Mouse (Mus musculus) forebrain, embryonic 12.5 days (tissue): ENCODE measurements around the gene Hoxd4. TPM values are rescaled to one million over a fixed set of nuclear protein-coding genes. Genes with fewer than 3 reads are reported as not detected.

Experiments used
- ATAC-seq: fragments of 200-750 bp; cut with Nextera tagmentation; 2 replicates; pipeline ENCODE4 v1.8.0; 2017; ENCODE audit warnings: moderate TSS enrichment; ENCODE audit not compliant: low FRiP score
- H3K27ac ChIP-seq: fragments of 300-500 bp; sonication (generic); 2 replicates; pipeline ENCODE4 v1.5.1; 2016; ENCODE audit warnings: mild to moderate bottlenecking
- H3K27me3 ChIP-seq: fragments of 300-500 bp; sonication (generic); 2 replicates; pipeline ENCODE4 v1.6.1; 2016; ENCODE audit warnings: mild to moderate bottlenecking
- H3K36me3 ChIP-seq: fragments of 300-500 bp; sonication (generic); replicated peaks from 2 replicates; pipeline ENCODE4 v1.6.1; 2016; ENCODE audit warnings: mild to moderate bottlenecking
- H3K4me1 ChIP-seq: fragments of 300-500 bp; sonication (generic); 2 replicates; pipeline ENCODE4 v1.6.1; 2016
- H3K4me2 ChIP-seq: fragments of 300-500 bp; sonication (generic); 2 replicates; pipeline ENCODE4 v1.6.1; 2016; ENCODE audit warnings: mild to moderate bottlenecking, moderate library complexity
- H3K4me3 ChIP-seq: fragments of 300-500 bp; sonication (generic); replicated peaks from 2 replicates; pipeline ENCODE4 v1.5.1; 2016; ENCODE audit warnings: mild to moderate bottlenecking
- H3K9ac ChIP-seq: fragments of 300-500 bp; sonication (generic); 2 replicates; pipeline ENCODE4 v1.6.1; 2016; ENCODE audit warnings: mild to moderate bottlenecking
- H3K9me3 ChIP-seq: fragments of 300-500 bp; sonication (generic); 2 replicates; pipeline ENCODE4 v1.6.1; 2016
- WGBS: fragments of 180-500 bp; shearing (Covaris S2); methylation state at CpG from one replicate; pipeline ENCODE4 v1.1.7; 2016; 5-methylcytosine and 5-hydroxymethylcytosine counted together
- polyA plus RNA-seq: library from polyadenylated mRNA; unstranded; fragments of >200 nt; fragmentation: Nextera tagmentation; extraction: Ambion mirVana; gene quantifications from 2 replicates; pipeline ENCODE4 v1.2.1, GENCODE M21; 2016

Hoxd4 gene
- polyA plus RNA-seq, 1 experiment from 2014 or later, result not detected

DNA sequence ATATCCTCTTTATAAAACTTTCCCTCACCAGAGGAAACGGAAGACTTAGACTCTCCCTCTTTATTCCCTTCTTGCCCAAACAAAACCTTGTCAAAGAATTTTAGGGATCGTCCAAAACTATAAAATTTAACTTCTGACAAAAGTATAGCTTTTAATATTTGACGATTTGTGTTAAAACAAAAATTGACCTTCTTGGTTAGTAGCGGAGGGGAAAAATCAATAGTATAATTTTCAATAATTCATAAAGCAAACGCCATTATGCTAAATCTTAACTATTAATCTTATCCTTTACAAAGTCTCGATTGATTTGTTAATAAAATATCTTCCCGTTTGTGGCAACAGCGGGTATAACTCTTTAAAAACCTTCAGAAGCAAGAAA is 21.4 kb upstream of the Hoxd4 start:
- H3K36me3 ChIP-seq, result no peaks in the 10 kb centered on the region
- H3K27me3 ChIP-seq, result peaks cover 87% of the 10 kb centered on the region
- 11% methylated on average over 8 of the region's 8 CpGs for WGBS
- peaks cover 4% of the 10 kb centered on the region; the same call in 1 of the 2 replicates for H3K4me1 ChIP-seq
- no peak overlapping the region for H3K4me2 ChIP-seq
- H3K9me3 ChIP-seq, result no peaks in the 10 kb centered on the region
- H3K4me3 ChIP-seq, result no peak overlapping the region
- no peak overlapping the region for H3K27ac ChIP-seq
- H3K9ac ChIP-seq, result no peak overlapping the region
- ATAC-seq, result no peak

DNA sequence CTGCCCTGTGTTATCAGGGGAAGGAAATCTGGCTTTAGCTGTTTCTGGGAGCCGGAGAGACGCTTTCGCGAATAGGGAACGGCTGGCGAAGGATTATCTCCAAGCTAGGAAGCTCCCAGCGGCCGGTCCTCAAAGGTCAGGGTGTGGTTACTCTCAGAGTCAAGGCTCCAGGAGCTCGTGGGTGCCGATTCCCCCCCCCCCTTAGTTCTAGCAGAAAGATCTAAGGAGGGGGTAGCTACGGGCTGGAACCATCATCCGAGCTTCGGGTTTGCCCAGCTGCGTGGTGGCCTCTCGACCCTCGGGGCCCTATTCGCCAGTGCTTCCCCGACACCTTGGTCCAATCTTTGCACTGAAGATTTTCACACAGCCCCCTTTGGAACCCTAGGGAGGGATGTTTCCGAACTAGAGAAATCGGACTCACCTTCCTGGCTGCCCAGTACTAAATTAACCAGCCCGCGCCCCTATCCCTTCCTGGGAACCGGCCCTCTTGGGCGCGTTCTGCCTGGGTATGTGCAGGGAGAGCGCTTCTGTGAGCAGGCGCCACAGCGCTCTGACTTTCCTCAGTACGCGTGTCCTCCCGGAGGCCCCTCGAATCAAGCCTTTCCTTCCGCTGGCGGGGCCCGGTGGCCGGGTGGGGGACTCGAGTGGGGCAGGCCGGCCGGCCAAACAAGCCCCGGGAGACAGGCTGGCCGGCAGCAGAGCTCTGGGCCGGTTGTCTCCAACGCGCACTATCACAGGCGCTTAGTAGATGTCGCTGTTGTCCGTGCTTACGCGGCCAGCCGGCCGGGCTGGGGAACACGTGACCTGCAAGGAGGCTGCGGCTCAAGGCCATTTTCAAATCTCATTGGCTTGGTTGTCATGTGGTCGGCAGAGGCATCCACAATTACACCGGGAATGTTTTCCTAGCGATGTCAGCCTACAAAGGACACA is 20.4 kb upstream of the Hoxd4 start, which contains the start of gene Hoxd10:
TSS of gene Hoxd10 (plus strand) at position 903 of the 930 bp plus-strand sequence.
- H3K27me3 ChIP-seq, result peaks cover 91% of the 10 kb centered on the region
- H3K36me3 ChIP-seq, result no peaks in the 10 kb centered on the region
- H3K4me1 ChIP-seq, result peaks cover 4% of the 10 kb centered on the region; the same call in 1 of the 2 replicates
- peak; percentile 63; the same call in 1 of the 2 replicates for ATAC-seq
- H3K9ac ChIP-seq, result no peak within 1 kb of the TSS
- 0 out of 2 replicates have a peak within 1 kb of the TSS, but pooled peaks have one; percentile 14 for H3K4me3 ChIP-seq
- 0 out of 2 replicates have a peak within 1 kb of the TSS, but pooled peaks have one; percentile 24 for H3K4me2 ChIP-seq
- WGBS, result under 1% methylated on average over 56 of the region's 56 CpGs
- H3K27ac ChIP-seq, result no peak within 1 kb of the TSS
- no peaks in the 10 kb centered on the region for H3K9me3 ChIP-seq

DNA sequence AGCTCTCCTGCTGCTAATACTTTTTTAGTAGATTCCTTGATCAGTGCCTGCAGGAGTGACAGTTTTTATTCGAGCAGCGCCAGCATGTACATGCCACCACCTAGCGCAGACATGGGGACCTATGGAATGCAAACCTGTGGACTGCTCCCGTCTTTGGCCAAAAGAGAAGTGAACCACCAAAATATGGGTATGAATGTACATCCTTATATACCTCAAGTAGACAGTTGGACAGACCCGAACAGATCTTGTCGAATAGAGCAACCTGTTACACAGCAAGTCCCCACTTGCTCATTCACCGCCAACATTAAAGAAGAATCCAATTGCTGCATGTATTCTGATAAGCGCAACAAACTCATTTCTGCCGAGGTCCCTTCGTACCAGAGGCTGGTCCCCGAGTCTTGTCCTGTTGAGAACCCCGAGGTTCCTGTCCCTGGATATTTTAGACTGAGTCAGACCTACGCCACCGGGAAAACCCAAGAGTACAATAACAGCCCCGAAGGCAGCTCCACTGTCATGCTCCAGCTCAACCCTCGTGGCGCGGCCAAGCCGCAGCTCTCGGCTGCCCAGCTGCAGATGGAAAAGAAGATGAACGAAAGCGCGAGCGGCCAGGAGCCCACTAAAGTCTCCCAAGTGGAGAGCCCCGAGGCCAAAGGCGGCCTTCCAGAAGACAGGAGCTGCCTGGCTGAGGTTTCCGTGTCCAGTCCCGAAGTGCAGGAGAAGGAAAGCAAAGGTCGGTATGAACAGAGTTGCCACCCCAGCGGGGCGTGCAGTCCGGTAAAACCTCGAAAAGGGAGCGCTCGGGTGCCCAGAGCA is 19.5 kb upstream of the Hoxd4 start:
- Histone ChIP-seq H3K27me3 (peaks cover 91% of the 10 kb centered on the region), H3K36me3 (no peaks in the 10 kb centered on the region), H3K4me3 (no peak overlapping the region), H3K9ac (no peak overlapping the region), H3K27ac (no peak overlapping the region), H3K9me3 (no peaks in the 10 kb centered on the region), H3K4me1 (peaks cover 4% of the 10 kb centered on the region; the same call in 1 of the 2 replicates), H3K4me2 (no peak overlapping the region)
- 3% methylated on average over 35 of the region's 35 CpGs for WGBS
- ATAC-seq, result no peak

DNA sequence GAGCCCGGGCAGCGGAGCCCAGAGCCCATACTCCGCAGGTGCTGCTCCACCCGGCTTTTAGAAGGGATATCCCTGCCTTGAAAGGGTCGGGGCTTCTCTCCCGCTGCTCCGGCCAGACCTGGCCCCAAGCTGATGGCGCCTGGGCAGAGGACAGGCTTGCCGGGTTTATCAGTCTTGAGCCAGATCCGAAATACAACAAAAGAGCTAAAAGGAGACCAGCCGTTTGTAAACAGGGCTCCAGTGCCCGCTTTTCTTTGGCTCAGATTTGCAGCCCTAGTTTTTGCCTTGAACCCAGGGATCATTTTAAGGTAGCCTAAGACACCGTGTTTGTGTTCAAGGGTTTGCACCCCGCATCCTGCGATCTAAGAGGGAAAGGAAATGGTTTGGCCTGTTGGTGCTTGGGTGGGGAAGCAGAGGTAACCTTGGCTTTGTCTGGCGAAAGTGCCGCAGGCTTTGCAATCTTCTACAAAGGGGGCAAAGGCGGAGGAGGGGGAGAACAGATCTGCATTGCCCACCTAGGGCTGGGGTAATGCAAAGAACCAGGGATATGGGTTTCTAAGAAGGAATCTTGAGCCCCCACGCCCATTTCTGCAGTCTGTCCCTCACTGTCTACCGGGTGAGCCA is 18.8 kb upstream of the Hoxd4 start:
- no peaks in the 10 kb centered on the region for H3K9me3 ChIP-seq
- ATAC-seq, result no peak
- no peak overlapping the region for H3K4me3 ChIP-seq
- H3K36me3 ChIP-seq, result no peaks in the 10 kb centered on the region
- H3K4me2 ChIP-seq, result no peak overlapping the region
- WGBS, result under 1% methylated on average over 20 of the region's 20 CpGs
- peaks cover 9% of the 10 kb centered on the region for H3K4me1 ChIP-seq
- H3K9ac ChIP-seq, result no peak overlapping the region
- no peak overlapping the region for H3K27ac ChIP-seq
- peaks cover 91% of the 10 kb centered on the region for H3K27me3 ChIP-seq

DNA sequence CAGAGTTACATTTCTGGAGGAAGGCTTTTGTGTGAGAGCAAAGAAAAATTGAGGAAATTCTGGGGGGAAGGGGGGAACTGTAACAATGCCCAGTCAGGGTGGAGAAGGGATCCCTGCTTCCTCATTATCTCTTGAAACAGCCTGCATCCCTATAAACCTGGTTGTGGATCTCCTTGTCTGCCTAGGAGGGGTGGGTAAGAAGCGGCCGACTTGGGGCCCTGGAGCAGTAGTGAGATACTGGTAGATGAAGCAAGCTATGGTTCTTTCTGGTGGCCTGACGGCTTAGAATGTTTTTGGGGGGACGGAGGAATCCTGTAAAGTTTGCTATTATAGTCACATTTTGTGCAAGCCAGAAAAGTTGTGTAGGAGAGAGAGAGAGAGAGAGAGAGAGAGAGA is 18.3 kb upstream of the Hoxd4 start:
- no peak overlapping the region for H3K4me2 ChIP-seq
- peaks cover 92% of the 10 kb centered on the region for H3K27me3 ChIP-seq
- 10% methylated on average over 4 of the region's 4 CpGs for WGBS
- H3K36me3 ChIP-seq, result no peaks in the 10 kb centered on the region
- H3K27ac ChIP-seq, result no peak overlapping the region
- H3K9ac ChIP-seq, result no peak overlapping the region
- H3K9me3 ChIP-seq, result no peaks in the 10 kb centered on the region
- H3K4me3 ChIP-seq, result no peak overlapping the region
- peaks cover 14% of the 10 kb centered on the region for H3K4me1 ChIP-seq
- no peak for ATAC-seq

DNA sequence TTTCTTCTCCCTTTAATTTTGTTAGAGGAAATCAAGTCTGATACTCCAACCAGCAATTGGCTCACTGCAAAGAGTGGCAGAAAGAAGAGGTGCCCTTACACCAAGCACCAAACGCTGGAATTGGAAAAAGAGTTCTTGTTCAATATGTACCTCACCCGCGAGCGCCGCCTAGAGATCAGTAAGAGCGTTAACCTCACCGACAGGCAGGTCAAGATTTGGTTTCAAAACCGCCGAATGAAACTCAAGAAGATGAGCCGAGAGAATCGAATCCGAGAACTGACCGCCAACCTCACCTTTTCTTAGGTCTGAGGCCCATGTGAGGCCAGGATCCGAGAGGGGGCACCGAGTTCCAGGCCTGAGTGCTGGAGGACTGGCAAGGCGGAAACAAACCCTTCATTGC is 17.7 kb upstream of the Hoxd4 start:
- no peak for ATAC-seq
- Histone ChIP-seq H3K9ac (no peak overlapping the region), H3K4me2 (no peak overlapping the region), H3K9me3 (no peaks in the 10 kb centered on the region), H3K27ac (no peak overlapping the region), H3K4me3 (no peak overlapping the region), H3K27me3 (peaks cover 95% of the 10 kb centered on the region), H3K4me1 (peaks cover 18% of the 10 kb centered on the region), H3K36me3 (no peaks in the 10 kb centered on the region)
- 2% methylated on average over 16 of the region's 16 CpGs for WGBS

DNA sequence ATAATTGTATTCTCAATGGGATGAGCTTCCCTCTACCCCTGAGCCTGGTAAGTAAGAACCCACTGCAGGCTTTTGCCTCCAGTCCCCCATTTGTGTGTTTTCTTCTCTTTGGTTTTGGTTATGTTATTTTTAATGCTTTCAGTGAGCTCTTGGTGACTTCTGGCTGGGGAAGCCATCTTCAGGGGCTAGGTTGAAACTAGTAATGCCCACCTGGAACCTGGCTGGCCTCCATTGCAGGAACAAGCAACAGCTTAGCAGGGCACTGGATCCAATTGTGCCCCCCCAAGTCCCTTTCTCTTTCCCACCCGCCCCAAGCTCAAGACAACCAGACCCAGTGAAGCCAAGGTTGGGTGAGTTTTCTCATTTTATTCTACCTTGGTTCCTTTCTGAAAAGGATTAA is 16.3 kb upstream of the Hoxd4 start:
- no peak overlapping the region for H3K4me2 ChIP-seq
- peaks cover 18% of the 10 kb centered on the region for H3K4me1 ChIP-seq
- ATAC-seq, result no peak
- H3K4me3 ChIP-seq, result no peak overlapping the region
- H3K27me3 ChIP-seq, result peaks cover 96% of the 10 kb centered on the region
- 9% methylated on average over 1 of the region's 1 CpGs for WGBS
- no peaks in the 10 kb centered on the region for H3K36me3 ChIP-seq
- no peak overlapping the region for H3K27ac ChIP-seq
- no peak overlapping the region for H3K9ac ChIP-seq
- H3K9me3 ChIP-seq, result no peaks in the 10 kb centered on the region

DNA sequence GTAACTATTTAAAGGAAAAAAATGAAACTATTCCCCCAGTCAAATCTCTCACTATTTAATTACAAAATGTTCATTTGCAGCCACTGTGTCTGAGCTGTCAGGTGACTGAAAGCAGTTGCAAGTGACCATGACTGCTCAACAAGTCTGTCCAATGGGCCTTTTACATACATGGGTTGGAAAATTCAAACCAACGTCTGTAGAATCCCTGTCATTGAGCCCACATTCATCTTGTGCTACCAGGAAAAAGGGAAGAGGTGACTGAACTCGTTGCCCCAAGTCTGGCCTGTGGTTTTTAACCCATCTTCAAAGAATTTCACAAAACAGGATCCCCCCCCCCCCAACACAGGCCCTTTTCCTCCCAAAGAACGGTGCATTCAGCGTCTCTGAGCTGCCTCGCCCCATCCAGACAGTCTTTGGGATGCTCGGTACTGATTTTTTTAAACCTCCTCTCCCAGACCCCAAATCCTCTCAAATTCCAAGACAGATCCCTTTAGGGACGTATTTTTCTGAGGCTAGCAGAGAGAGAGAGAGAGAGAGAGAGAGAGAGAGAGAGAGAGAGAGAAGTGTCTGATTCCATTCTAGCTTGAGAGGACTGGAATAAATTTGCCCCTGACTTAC is 15.8 kb upstream of the Hoxd4 start:
- WGBS, result 2% methylated on average over 7 of the region's 7 CpGs
- peaks cover 18% of the 10 kb centered on the region for H3K4me1 ChIP-seq
- H3K36me3 ChIP-seq, result no peaks in the 10 kb centered on the region
- no peak overlapping the region for H3K4me3 ChIP-seq
- H3K27ac ChIP-seq, result no peak overlapping the region
- H3K4me2 ChIP-seq, result no peak overlapping the region
- no peak for ATAC-seq
- no peaks in the 10 kb centered on the region for H3K9me3 ChIP-seq
- H3K27me3 ChIP-seq, result peaks cover 100% of the 10 kb centered on the region
- no peak overlapping the region for H3K9ac ChIP-seq

DNA sequence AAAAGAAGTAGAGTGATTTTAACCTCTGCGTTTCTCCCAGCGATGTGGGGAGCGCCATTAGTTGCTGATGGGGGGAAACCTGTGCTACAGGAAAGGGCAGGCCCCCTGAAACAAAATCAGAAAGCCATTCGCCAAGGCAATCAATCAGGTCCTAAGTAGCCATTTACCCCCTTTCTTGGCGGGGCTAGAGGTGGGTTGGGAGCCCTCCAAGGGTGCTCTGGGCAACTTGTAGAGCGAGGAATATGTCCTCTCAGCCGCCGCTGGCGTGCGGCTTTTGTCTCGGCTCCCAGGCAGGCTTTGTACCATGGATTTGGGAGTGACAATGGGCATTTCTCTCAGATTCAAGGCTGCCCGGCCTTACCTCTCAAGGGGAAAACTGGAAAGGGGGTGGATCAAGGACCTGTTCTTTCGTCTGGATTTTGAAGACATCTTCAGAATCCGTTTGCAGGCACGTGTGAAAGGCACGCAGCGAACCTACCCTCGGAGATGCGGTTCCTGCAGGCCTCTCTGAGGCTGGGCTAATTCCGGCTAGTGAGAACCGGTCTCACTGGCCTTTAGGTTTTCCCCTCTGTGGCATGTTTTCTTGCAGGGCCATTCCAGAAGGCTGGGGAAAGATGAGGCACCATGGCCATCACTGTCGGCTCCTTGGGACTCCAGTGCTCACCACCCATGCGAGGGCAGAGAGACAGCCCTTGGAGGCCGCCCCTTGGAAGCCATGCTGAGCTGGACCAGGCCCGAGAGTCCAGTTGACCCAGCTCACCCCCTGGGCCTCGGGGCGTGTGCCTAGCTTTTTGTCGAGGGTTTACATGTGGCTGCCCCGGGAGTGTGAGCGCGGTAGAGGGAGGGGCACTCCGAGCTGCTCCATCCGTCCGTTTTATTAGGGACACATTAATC is 15.0 kb upstream of the Hoxd4 start:
- Histone ChIP-seq H3K4me3 (no peak overlapping the region), H3K9ac (no peak overlapping the region), H3K27ac (no peak overlapping the region), H3K4me2 (no peak overlapping the region), H3K9me3 (no peaks in the 10 kb centered on the region), H3K27me3 (peaks cover 99% of the 10 kb centered on the region), H3K4me1 (peaks cover 14% of the 10 kb centered on the region), H3K36me3 (no peaks in the 10 kb centered on the region)
- 1% methylated on average over 34 of the region's 34 CpGs for WGBS
- no peak for ATAC-seq

DNA sequence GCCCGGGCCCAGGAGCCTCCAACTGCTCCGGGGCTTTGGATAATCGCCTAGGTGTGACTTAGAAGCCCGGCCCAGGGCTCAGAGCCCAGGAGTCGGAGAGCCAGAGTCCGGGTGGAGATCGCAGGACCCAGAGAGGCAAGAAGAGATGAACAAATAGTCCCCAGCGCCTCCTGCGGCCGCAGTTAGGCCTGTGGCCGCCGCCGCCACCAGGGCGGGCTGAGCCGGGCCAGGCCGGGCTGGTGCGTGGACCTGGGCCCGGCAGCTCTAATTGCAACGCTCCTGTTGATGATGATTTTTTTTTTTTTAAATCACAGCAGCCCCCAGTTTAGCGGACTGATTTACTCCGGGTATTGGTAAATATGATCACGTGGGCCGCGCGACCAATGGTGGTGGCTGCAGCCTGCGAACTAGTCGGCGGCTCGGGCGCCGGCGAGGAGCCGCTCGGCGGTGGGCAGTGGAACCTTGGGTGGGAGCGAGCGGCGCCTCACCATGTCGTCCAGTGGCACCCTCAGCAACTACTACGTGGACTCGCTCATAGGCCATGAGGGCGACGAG is 14.1 kb upstream of the Hoxd4 start, which contains the start of gene Hoxd9:
TSS of gene Hoxd9 (plus strand) at position 161 of the 555 bp plus-strand sequence.
- no peak within 1 kb of the TSS for H3K27ac ChIP-seq
- WGBS, result under 1% methylated on average over 43 of the region's 43 CpGs
- peaks cover 98% of the 10 kb centered on the region for H3K27me3 ChIP-seq
- no peak within 1 kb of the TSS for H3K9ac ChIP-seq
- H3K36me3 ChIP-seq, result no peaks in the 10 kb centered on the region
- H3K4me2 ChIP-seq, result peak within 1 kb of the TSS; percentile 54
- peak; percentile 70 for ATAC-seq
- H3K9me3 ChIP-seq, result no peaks in the 10 kb centered on the region
- peaks cover 14% of the 10 kb centered on the region for H3K4me1 ChIP-seq
- peak within 1 kb of the TSS; percentile 33 for H3K4me3 ChIP-seq
